16 mouse cellular contexts compared by ENCODE assay signal in genomic region chr17:64097788-64098359, GRCm38 (mm10).
DNase-seq lines count a peak whose midpoint lies in the region; ATAC-seq and TF ChIP-seq lines count a peak whose summit lies in the region.
"Had no signal": no experiment of that assay in that cellular context is flagged by ENCODE, and none has a peak within 500 bp of the region (broad histone marks: within the 10 kb centered on the region; RNA-seq: fewer than 3 reads in every experiment).

No protein-coding gene starts in this region.

- no peak for DNase-seq in hindbrain, embryonic 11.5 days (ENCODE audit: low spot score)
- no peak for DNase-seq in hindbrain, embryonic 10.5 days (ENCODE audit: low spot score)
- DNase-seq in hindbrain, postnatal 0 days (ENCODE audit: low spot score), result peak; percentile 25
- no peak for DNase-seq in lung, postnatal 25 days (ENCODE audit: low spot score)
- DNase-seq in spleen, postnatal 4 days (ENCODE audit: low spot score in 2 of 2), result no peak
- DNase-seq: B cell, adult 2 months; cerebellum, adult 11-12 months; heart, postnatal 36 days; kidney, adult 11 months; lung, embryonic 14.5 days; thymus, postnatal 4 days had no signal

- H3K9me3 ChIP-seq in hindbrain, embryonic 11.5 days (ENCODE audit: control insufficient read depth, low read length), result no peaks in the 10 kb centered on the region
- H3K9me3 ChIP-seq in hindbrain, embryonic 10.5 days, result no peaks in the 10 kb centered on the region
- H3K9me3 ChIP-seq in forebrain, embryonic 15.5 days, result no peaks in the 10 kb centered on the region
- H3K9me3 ChIP-seq in hindbrain, postnatal 0 days (ENCODE audit: low read length), result no peaks in the 10 kb centered on the region
- no peaks in the 10 kb centered on the region for H3K9me3 ChIP-seq in neural tube, embryonic 14.5 days (ENCODE audit: control insufficient read depth, low read length)
- H3K9me3 ChIP-seq: embryonic facial prominence, embryonic 15.5 days had no signal

- no peaks in the 10 kb centered on the region for H3K36me3 ChIP-seq in hindbrain, embryonic 11.5 days (ENCODE audit: control insufficient read depth, insufficient read depth, low read length)
- H3K36me3 ChIP-seq in hindbrain, embryonic 10.5 days, result no peaks in the 10 kb centered on the region
- no peaks in the 10 kb centered on the region for H3K36me3 ChIP-seq in forebrain, embryonic 15.5 days
- H3K36me3 ChIP-seq in hindbrain, postnatal 0 days (ENCODE audit: insufficient read depth, low read length), result no peaks in the 10 kb centered on the region
- no peaks in the 10 kb centered on the region for H3K36me3 ChIP-seq in neural tube, embryonic 14.5 days (ENCODE audit: control insufficient read depth, insufficient read depth, low read length)
- H3K36me3 ChIP-seq: embryonic facial prominence, embryonic 15.5 days had no signal

- no peak for TF ChIP-seq CTCF in hindbrain, postnatal 0 days (IDR thresholded peaks at IDR 0.05; ENCODE audit: low read depth)

- WGBS in hindbrain, embryonic 11.5 days, result 72% methylated on average over 5 of the region's 5 CpGs
- 74% methylated on average over 5 of the region's 5 CpGs for WGBS in hindbrain, embryonic 10.5 days
- 48% methylated on average over 5 of the region's 5 CpGs for WGBS in forebrain, embryonic 15.5 days
- WGBS in hindbrain, postnatal 0 days, result 35% methylated on average over 5 of the region's 5 CpGs
- WGBS in neural tube, embryonic 14.5 days, result 67% methylated on average over 5 of the region's 5 CpGs

- ATAC-seq in hindbrain, embryonic 11.5 days (ENCODE audit: low FRiP score), result peak; percentile 69; the same call in 1 of the 2 replicates
- peak; percentile 51 for ATAC-seq in forebrain, embryonic 15.5 days (replicated peaks)
- peak; percentile 32 for ATAC-seq in hindbrain, postnatal 0 days
- peak; percentile 56; the same call in 1 of the 2 replicates for ATAC-seq in neural tube, embryonic 14.5 days (ENCODE audit: low read depth)

- no peak overlapping the region; the same call in 1 of the 2 replicates for H3K9ac ChIP-seq in hindbrain, embryonic 11.5 days (ENCODE audit: low read depth, low read length)
- no peak overlapping the region for H3K9ac ChIP-seq in forebrain, embryonic 15.5 days (replicated peaks)
- H3K9ac ChIP-seq in hindbrain, postnatal 0 days (replicated peaks; ENCODE audit: low read length), result no peak overlapping the region
- H3K9ac ChIP-seq in neural tube, embryonic 14.5 days (replicated peaks; ENCODE audit: low read depth, low read length), result no peak overlapping the region
- H3K9ac ChIP-seq: embryonic facial prominence, embryonic 15.5 days; lung, embryonic 14.5 days had no signal

- H3K27me3 ChIP-seq in hindbrain, embryonic 11.5 days (ENCODE audit: control insufficient read depth, insufficient read depth, low read length), result no peaks in the 10 kb centered on the region
- H3K27me3 ChIP-seq in hindbrain, embryonic 10.5 days (ENCODE audit: insufficient read depth, poor library complexity, severe bottlenecking), result no peaks in the 10 kb centered on the region
- H3K27me3 ChIP-seq in forebrain, embryonic 15.5 days, result no peaks in the 10 kb centered on the region
- no peaks in the 10 kb centered on the region for H3K27me3 ChIP-seq in hindbrain, postnatal 0 days (ENCODE audit: insufficient read depth, low read length)
- no peaks in the 10 kb centered on the region for H3K27me3 ChIP-seq in neural tube, embryonic 14.5 days (ENCODE audit: control insufficient read depth, insufficient read depth, low read length)
- H3K27me3 ChIP-seq: embryonic facial prominence, embryonic 15.5 days had no signal

- H3K4me1 ChIP-seq in hindbrain, embryonic 11.5 days (replicated peaks; ENCODE audit: control insufficient read depth, insufficient read depth, low read length), result no peaks in the 10 kb centered on the region
- H3K4me1 ChIP-seq in hindbrain, embryonic 10.5 days (replicated peaks), result no peaks in the 10 kb centered on the region
- H3K4me1 ChIP-seq in forebrain, embryonic 15.5 days, result peaks cover 8% of the 10 kb centered on the region
- H3K4me1 ChIP-seq in hindbrain, postnatal 0 days (ENCODE audit: insufficient read depth, low read length), result no peaks in the 10 kb centered on the region
- H3K4me1 ChIP-seq in neural tube, embryonic 14.5 days (ENCODE audit: control insufficient read depth, insufficient read depth, low read length), result no peaks in the 10 kb centered on the region

- no peak overlapping the region for H3K4me2 ChIP-seq in hindbrain, embryonic 11.5 days (replicated peaks; ENCODE audit: low read depth, low read length)
- no peak overlapping the region for H3K4me2 ChIP-seq in forebrain, embryonic 15.5 days (replicated peaks)
- no peak overlapping the region for H3K4me2 ChIP-seq in hindbrain, postnatal 0 days (ENCODE audit: low read depth, low read length)
- no peak overlapping the region for H3K4me2 ChIP-seq in neural tube, embryonic 14.5 days (ENCODE audit: low read depth, low read length)
- H3K4me2 ChIP-seq: embryonic facial prominence, embryonic 15.5 days; heart, embryonic 11.5 days; lung, embryonic 14.5 days had no signal

- no peak overlapping the region for H3K4me3 ChIP-seq in hindbrain, embryonic 11.5 days (ENCODE audit: low read depth, low read length)
- H3K4me3 ChIP-seq in hindbrain, embryonic 10.5 days, result no peak overlapping the region
- no peak overlapping the region for H3K4me3 ChIP-seq in forebrain, embryonic 15.5 days
- H3K4me3 ChIP-seq in hindbrain, postnatal 0 days (ENCODE audit: low read length), result no peak overlapping the region
- H3K4me3 ChIP-seq in neural tube, embryonic 14.5 days (ENCODE audit: low read depth, low read length), result no peak overlapping the region
- H3K4me3 ChIP-seq: embryonic facial prominence, embryonic 15.5 days; left cerebral cortex, adult 2 months had no signal

- H3K27ac ChIP-seq in hindbrain, embryonic 11.5 days (ENCODE audit: low read depth, low read length), result no peak overlapping the region
- no peak overlapping the region for H3K27ac ChIP-seq in hindbrain, embryonic 10.5 days
- 0 out of 2 replicates have a peak overlapping the region, but pooled peaks have one; percentile 24 for H3K27ac ChIP-seq in forebrain, embryonic 15.5 days (replicated peaks)
- H3K27ac ChIP-seq in hindbrain, postnatal 0 days, result no peak overlapping the region
- no peak overlapping the region for H3K27ac ChIP-seq in neural tube, embryonic 14.5 days (ENCODE audit: low read depth, low read length)
- H3K27ac ChIP-seq: embryonic facial prominence, embryonic 15.5 days; left cerebral cortex, adult 2 months had no signal
